Mouse (Mus musculus): ENCODE results near the gene 4930432M17Rik. TPM values are rescaled to one million over a fixed set of nuclear protein-coding genes. Genes with fewer than 3 reads are reported as not detected.
A peak's percentile ranks its signal among the peaks of the same experiment; 100 is the strongest.

Gene 4930432M17Rik
- polyA plus RNA-seq, 1 experiment from 2014 or later, result not detected

DNA sequence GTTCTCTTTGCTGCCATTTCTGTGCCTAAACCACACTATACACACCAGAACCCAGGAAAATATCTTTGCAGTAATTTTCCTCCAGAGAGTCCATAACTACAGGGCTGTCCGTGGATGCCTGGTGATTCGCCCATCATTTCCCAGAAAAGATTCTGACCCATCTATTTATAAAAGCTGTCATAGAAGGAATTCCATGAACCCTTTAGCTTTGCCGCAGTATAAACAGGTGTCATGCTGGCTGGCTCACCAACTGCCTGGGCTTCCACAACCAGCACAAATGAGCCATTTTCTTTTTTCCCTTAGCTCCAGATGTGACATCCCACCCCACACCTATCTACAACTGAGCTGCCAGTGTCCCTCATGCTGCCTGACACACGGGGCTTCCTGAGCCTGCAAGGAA is 14.0 kb downstream of the 4930432M17Rik start:
- no peak overlapping the region for H3K27ac ChIP-seq (ENCODE audit: low read depth, low read length)
- no peak for ATAC-seq (ENCODE audit: low read depth)
- H3K4me2 ChIP-seq (ENCODE audit: low read depth, low read length), result no peak overlapping the region
- no peaks in the 10 kb centered on the region for H3K4me1 ChIP-seq (ENCODE audit: control insufficient read depth, insufficient read depth, low read length)
- no peak overlapping the region for H3K9ac ChIP-seq (replicated peaks; ENCODE audit: low read depth, low read length)
- WGBS, result 68% methylated on average over 4 of the region's 4 CpGs
- no peaks in the 10 kb centered on the region for H3K27me3 ChIP-seq (ENCODE audit: control insufficient read depth, insufficient read depth, low read length)
- H3K4me3 ChIP-seq (ENCODE audit: low read depth, low read length), result no peak overlapping the region
- H3K36me3 ChIP-seq (ENCODE audit: control insufficient read depth, insufficient read depth, low read length), result no peaks in the 10 kb centered on the region
- no peaks in the 10 kb centered on the region for H3K9me3 ChIP-seq (ENCODE audit: control insufficient read depth, low read length)

DNA sequence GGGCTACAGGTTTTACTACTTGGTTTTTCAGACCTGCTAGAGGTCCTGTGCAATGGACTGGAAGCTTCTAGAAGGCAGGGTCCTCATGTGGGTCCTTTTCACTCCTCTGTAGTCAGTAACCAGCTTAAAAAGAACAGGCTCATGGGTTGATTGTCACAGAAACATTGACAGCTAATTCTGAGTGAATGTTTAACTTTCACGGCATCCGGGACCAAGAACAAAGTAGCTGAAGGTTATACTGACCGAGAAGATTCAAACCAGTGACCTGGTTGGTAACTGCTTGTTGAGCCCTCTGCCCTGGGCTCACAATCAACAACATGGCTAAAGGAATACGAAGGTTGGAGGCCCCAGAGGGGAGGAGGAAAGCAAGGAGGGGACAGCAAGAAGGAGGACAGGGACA is 14.4 kb downstream of the 4930432M17Rik start:
- H3K27me3 ChIP-seq (ENCODE audit: control insufficient read depth, insufficient read depth, low read length), result no peaks in the 10 kb centered on the region
- H3K9ac ChIP-seq (replicated peaks; ENCODE audit: low read depth, low read length), result no peak overlapping the region
- H3K4me1 ChIP-seq (ENCODE audit: control insufficient read depth, insufficient read depth, low read length), result no peaks in the 10 kb centered on the region
- H3K36me3 ChIP-seq (ENCODE audit: control insufficient read depth, insufficient read depth, low read length), result no peaks in the 10 kb centered on the region
- no peak overlapping the region for H3K27ac ChIP-seq (ENCODE audit: low read depth, low read length)
- no peak for ATAC-seq (ENCODE audit: low read depth)
- H3K4me3 ChIP-seq (ENCODE audit: low read depth, low read length), result no peak overlapping the region
- no peak overlapping the region for H3K4me2 ChIP-seq (ENCODE audit: low read depth, low read length)
- H3K9me3 ChIP-seq (ENCODE audit: control insufficient read depth, low read length), result no peaks in the 10 kb centered on the region
- WGBS, result 82% methylated on average over 4 of the region's 4 CpGs

DNA sequence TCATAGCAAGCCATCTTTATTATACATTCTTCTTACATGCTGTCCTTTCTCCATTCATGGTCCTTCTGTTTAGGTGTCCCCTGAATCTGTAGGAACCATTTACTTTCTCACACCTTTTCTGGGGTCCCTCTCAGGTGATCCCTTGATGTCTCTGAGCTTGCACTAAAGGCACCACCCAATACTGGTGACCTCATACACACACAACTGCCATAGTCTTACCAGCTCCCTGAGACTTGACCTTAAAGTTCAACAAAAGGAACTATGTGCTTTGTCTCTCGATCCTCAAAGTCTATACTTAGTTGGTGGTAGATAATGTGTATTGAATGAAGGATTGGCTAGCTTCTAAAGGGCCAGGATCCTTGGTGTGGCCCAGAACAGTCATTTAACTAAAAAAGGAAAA is 15.4 kb downstream of the 4930432M17Rik start:
- ATAC-seq (ENCODE audit: low read depth), result no peak
- 65% methylated on average over 1 of the region's 1 CpGs for WGBS
- H3K4me1 ChIP-seq (ENCODE audit: control insufficient read depth, insufficient read depth, low read length), result no peaks in the 10 kb centered on the region
- H3K9ac ChIP-seq (replicated peaks; ENCODE audit: low read depth, low read length), result no peak overlapping the region
- H3K27ac ChIP-seq (ENCODE audit: low read depth, low read length), result no peak overlapping the region
- H3K4me3 ChIP-seq (ENCODE audit: low read depth, low read length), result no peak overlapping the region
- H3K4me2 ChIP-seq (ENCODE audit: low read depth, low read length), result no peak overlapping the region
- H3K36me3 ChIP-seq (ENCODE audit: control insufficient read depth, insufficient read depth, low read length), result no peaks in the 10 kb centered on the region
- H3K9me3 ChIP-seq (ENCODE audit: control insufficient read depth, low read length), result no peaks in the 10 kb centered on the region
- no peaks in the 10 kb centered on the region for H3K27me3 ChIP-seq (ENCODE audit: control insufficient read depth, insufficient read depth, low read length)

DNA sequence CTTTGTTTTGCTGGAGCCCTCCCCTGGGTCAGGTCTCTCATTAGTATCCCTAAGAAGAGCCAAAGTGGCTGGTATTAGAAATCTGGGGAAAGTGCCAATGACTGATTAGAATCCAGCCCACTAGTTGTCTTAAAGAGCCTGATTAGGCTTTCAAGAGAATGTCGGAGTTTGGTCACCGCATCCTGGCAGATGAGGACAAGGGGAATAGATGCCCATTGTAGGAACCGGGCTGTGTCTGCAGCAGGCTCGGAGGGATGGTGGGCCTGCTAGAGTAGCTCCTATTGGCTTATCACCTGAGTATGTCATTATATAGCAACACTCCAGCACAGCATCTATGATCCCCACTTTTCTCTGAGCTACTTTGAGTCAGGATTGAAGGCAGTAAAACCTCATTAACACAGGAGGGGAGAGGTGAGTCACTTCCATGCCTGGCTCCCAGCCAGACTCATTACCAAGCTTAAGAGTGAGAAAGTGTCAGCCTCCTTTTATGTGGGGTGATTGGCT is 15.9 kb downstream of the 4930432M17Rik start:
- Histone ChIP-seq H3K27ac (ENCODE audit: low read depth, low read length) (no peak overlapping the region), H3K9me3 (ENCODE audit: control insufficient read depth, low read length) (no peaks in the 10 kb centered on the region), H3K4me1 (ENCODE audit: control insufficient read depth, insufficient read depth, low read length) (no peaks in the 10 kb centered on the region), H3K4me2 (ENCODE audit: low read depth, low read length) (no peak overlapping the region), H3K27me3 (ENCODE audit: control insufficient read depth, insufficient read depth, low read length) (no peaks in the 10 kb centered on the region), H3K9ac (replicated peaks; ENCODE audit: low read depth, low read length) (no peak overlapping the region), H3K36me3 (ENCODE audit: control insufficient read depth, insufficient read depth, low read length) (no peaks in the 10 kb centered on the region), H3K4me3 (ENCODE audit: low read depth, low read length) (no peak overlapping the region)
- peak; percentile 41; the same call in 1 of the 2 replicates for ATAC-seq (ENCODE audit: low read depth)
- 54% methylated on average over 4 of the region's 4 CpGs for WGBS

DNA sequence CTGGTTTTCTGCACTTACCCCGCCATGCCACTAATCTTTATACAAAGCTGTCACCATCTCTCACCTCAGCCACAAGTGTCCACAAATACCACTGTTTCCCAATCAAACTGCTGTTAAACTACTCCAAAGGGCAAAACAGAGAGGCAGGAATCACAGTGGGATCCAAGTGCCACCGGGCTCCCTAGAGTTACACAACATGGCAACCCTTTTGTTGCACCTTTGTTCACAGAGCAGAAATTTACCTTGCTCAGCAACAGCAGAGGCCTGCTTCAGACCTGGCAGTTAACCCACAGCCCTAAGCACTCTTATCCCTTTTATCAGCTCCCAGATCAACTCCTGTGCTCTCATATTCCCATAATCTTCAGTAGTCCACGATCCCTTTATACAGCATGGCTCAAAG is 17.2 kb downstream of the 4930432M17Rik start:
- no peak overlapping the region for H3K4me2 ChIP-seq (ENCODE audit: low read depth, low read length)
- H3K4me3 ChIP-seq (ENCODE audit: low read depth, low read length), result no peak overlapping the region
- no peaks in the 10 kb centered on the region for H3K36me3 ChIP-seq (ENCODE audit: control insufficient read depth, insufficient read depth, low read length)
- no peak for ATAC-seq (ENCODE audit: low read depth)
- 91% methylated on average over 3 of the region's 3 CpGs for WGBS
- H3K4me1 ChIP-seq (ENCODE audit: control insufficient read depth, insufficient read depth, low read length), result no peaks in the 10 kb centered on the region
- no peaks in the 10 kb centered on the region for H3K27me3 ChIP-seq (ENCODE audit: control insufficient read depth, insufficient read depth, low read length)
- H3K27ac ChIP-seq (ENCODE audit: low read depth, low read length), result no peak overlapping the region
- no peak overlapping the region for H3K9ac ChIP-seq (replicated peaks; ENCODE audit: low read depth, low read length)
- H3K9me3 ChIP-seq (ENCODE audit: control insufficient read depth, low read length), result no peaks in the 10 kb centered on the region

DNA sequence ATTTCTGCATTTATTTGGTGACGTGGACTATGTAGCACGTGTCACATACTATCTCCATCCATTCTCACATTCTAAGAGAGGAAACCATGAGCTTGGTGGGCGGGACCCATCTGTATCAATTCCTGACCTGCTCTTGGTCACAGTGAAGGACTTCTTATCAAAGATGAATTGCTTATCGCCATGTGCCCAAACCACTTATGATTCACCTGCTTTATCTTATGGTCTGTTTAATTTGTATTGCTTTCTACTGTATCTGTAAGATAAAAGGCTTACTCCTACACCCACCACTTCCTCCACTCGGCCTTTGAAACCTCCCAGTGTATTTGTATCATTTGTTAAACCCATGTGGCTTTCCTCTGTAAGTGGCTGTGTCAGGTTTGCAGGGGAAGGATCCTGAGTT is 18.5 kb downstream of the 4930432M17Rik start:
- ATAC-seq (ENCODE audit: low read depth), result no peak
- no peak overlapping the region for H3K9ac ChIP-seq (replicated peaks; ENCODE audit: low read depth, low read length)
- no peak overlapping the region for H3K4me3 ChIP-seq (ENCODE audit: low read depth, low read length)
- H3K36me3 ChIP-seq (ENCODE audit: control insufficient read depth, insufficient read depth, low read length), result no peaks in the 10 kb centered on the region
- H3K9me3 ChIP-seq (ENCODE audit: control insufficient read depth, low read length), result no peaks in the 10 kb centered on the region
- H3K4me1 ChIP-seq (ENCODE audit: control insufficient read depth, insufficient read depth, low read length), result no peaks in the 10 kb centered on the region
- no peaks in the 10 kb centered on the region for H3K27me3 ChIP-seq (ENCODE audit: control insufficient read depth, insufficient read depth, low read length)
- H3K27ac ChIP-seq (ENCODE audit: low read depth, low read length), result no peak overlapping the region
- WGBS, result 88% methylated on average over 5 of the region's 5 CpGs
- H3K4me2 ChIP-seq (ENCODE audit: low read depth, low read length), result no peak overlapping the region

DNA sequence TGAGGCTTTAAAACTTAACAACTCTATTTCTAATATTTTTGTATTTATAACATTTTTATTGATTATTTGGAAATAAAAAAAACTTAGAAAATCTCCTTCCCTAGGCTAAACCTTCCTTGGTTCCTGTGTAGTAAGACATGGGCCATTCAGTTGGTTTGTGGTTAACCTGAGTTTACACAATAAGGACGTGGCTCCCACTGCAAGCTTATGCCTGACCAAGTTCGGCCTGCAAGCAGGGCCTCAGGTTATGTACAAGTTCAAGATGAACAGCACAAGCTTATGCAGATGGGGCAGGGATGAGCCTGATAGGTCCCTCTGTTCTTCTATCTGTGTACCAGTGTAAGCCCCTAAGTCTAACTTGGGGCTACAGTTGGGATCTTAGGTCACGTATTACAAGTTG is 19.1 kb downstream of the 4930432M17Rik start:
- Histone ChIP-seq H3K4me1 (ENCODE audit: control insufficient read depth, insufficient read depth, low read length) (no peaks in the 10 kb centered on the region), H3K9ac (replicated peaks; ENCODE audit: low read depth, low read length) (no peak overlapping the region), H3K4me2 (ENCODE audit: low read depth, low read length) (no peak overlapping the region), H3K36me3 (ENCODE audit: control insufficient read depth, insufficient read depth, low read length) (no peaks in the 10 kb centered on the region), H3K27ac (ENCODE audit: low read depth, low read length) (no peak overlapping the region), H3K27me3 (ENCODE audit: control insufficient read depth, insufficient read depth, low read length) (no peaks in the 10 kb centered on the region), H3K4me3 (ENCODE audit: low read depth, low read length) (no peak overlapping the region), H3K9me3 (ENCODE audit: control insufficient read depth, low read length) (no peaks in the 10 kb centered on the region)
- 92% methylated on average over 3 of the region's 3 CpGs for WGBS
- ATAC-seq (ENCODE audit: low read depth), result no peak

DNA sequence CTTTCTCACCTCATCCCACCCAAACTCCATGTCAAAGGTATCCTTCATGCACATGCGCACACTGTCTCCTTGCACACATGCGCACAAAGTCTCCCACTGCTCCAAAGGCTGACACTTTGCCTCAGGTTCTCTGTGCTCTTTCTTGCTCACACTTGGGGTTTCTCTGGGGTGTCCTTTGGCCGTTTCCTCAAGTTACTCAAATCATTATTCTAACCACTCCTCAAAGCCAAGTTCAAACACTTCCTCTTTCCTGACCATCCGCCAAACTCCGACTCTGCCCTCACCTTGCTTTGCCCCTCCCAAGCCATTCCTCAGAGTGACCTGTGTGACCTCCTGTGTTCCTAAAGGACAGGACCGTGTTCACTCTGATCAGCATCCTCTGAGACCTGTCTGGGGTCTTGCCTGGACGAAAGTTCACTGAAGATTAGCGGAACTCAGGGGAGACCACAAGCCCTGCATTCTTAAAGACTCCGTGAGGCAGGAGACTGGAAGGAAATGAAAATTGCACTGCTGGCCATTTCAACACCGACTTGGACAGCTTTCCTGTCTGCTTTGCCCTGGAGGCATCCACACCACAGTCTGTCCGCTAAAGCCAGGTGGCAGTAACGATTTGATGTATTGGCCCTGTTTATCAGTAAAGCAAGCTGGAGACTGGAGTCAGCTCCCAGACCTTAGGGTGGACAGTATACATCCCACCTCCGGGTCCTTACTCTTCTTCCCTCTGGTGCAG is 22.6 kb downstream of the 4930432M17Rik start:
- Histone ChIP-seq H3K4me2 (ENCODE audit: low read depth, low read length) (no peak overlapping the region), H3K9me3 (ENCODE audit: control insufficient read depth, low read length) (no peaks in the 10 kb centered on the region), H3K27ac (ENCODE audit: low read depth, low read length) (no peak overlapping the region), H3K9ac (replicated peaks; ENCODE audit: low read depth, low read length) (no peak overlapping the region), H3K4me3 (ENCODE audit: low read depth, low read length) (no peak overlapping the region), H3K27me3 (ENCODE audit: control insufficient read depth, insufficient read depth, low read length) (no peaks in the 10 kb centered on the region), H3K4me1 (ENCODE audit: control insufficient read depth, insufficient read depth, low read length) (no peaks in the 10 kb centered on the region), H3K36me3 (ENCODE audit: control insufficient read depth, insufficient read depth, low read length) (no peaks in the 10 kb centered on the region)
- no peak for ATAC-seq (ENCODE audit: low read depth)
- WGBS, result 83% methylated on average over 13 of the region's 13 CpGs

DNA sequence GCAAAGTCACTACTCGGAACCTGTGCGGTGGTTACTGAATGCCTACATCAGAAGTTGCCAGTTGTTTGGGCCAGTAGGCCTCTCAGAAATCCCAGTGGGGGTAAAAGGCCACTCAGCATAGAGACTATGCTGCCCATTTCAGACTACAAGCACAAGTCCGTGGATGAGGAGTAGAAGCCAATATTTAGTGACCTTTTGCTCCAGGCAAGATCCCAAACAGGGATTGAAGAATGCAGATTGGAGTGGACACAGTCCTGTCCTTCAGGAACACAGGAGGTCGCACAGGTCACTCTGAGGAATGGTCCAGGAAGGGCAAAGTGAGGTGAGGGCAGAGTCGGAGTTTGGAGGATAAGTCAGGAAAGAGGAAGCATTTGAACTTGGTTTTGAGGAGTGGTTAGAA is 23.2 kb downstream of the 4930432M17Rik start:
- Histone ChIP-seq H3K9me3 (ENCODE audit: control insufficient read depth, low read length) (no peaks in the 10 kb centered on the region), H3K4me1 (ENCODE audit: control insufficient read depth, insufficient read depth, low read length) (no peaks in the 10 kb centered on the region), H3K36me3 (ENCODE audit: control insufficient read depth, insufficient read depth, low read length) (no peaks in the 10 kb centered on the region), H3K4me2 (ENCODE audit: low read depth, low read length) (no peak overlapping the region), H3K27me3 (ENCODE audit: control insufficient read depth, insufficient read depth, low read length) (no peaks in the 10 kb centered on the region), H3K27ac (ENCODE audit: low read depth, low read length) (no peak overlapping the region), H3K9ac (replicated peaks; ENCODE audit: low read depth, low read length) (no peak overlapping the region), H3K4me3 (ENCODE audit: low read depth, low read length) (no peak overlapping the region)
- ATAC-seq (ENCODE audit: low read depth), result no peak
- WGBS, result 90% methylated on average over 5 of the region's 5 CpGs
